12 mouse cellular contexts compared by ENCODE assay signal in genomic region chr19:27692944-27693343, GRCm38 (mm10).
"Had no signal": no experiment of that assay in that cellular context is flagged by ENCODE, and none has a peak within 500 bp of the region (broad histone marks: within the 10 kb centered on the region; RNA-seq: fewer than 3 reads in every experiment).

No protein-coding gene starts in this region.

- H3K36me3 ChIP-seq: neural tube, embryonic 13.5 days; neural tube, embryonic 15.5 days; stomach, embryonic 15.5 days had no signal

- H3K27me3 ChIP-seq: neural tube, embryonic 13.5 days; neural tube, embryonic 15.5 days; stomach, embryonic 15.5 days had no signal

- H3K4me3 ChIP-seq: neural tube, embryonic 13.5 days; neural tube, embryonic 15.5 days; stomach, embryonic 15.5 days had no signal

- DNase-seq: retina, postnatal 1 day; right cerebral cortex, adult 18-20 months; right cerebral cortex, postnatal 14 days; right cerebral cortex, postnatal 25 days; right cerebral cortex, postnatal 4 days; spleen, adult 18-20 months; thymus, adult 18-20 months; thymus, postnatal 14 days; thymus, postnatal 36 days had no signal

- H3K4me2 ChIP-seq: neural tube, embryonic 13.5 days; neural tube, embryonic 15.5 days; stomach, embryonic 15.5 days had no signal
